Mouse (Mus musculus) C2C12 (cell line): ENCODE results near the gene Stxbp5.

Experiments used
- CEBPB ChIP-seq: IDR thresholded peaks from one replicate; pipeline ENCODE4 v1.6.1; 2011; ENCODE audit warnings: low read depth, mild to moderate bottlenecking, control low read depth, moderate library complexity
- CTCF ChIP-seq: IDR thresholded peaks from one replicate; pipeline ENCODE4 v1.5.1; 2011; ENCODE audit not compliant: control insufficient read depth, insufficient read depth, insufficient read length

- TF ChIP-seq CEBPB (no peak), CTCF (no peak)
Measured at GRCm38 (mm10) chr10:9899086-9899485, 1.8 kb downstream of the Stxbp5 start.
